Mouse (Mus musculus) heart, embryonic 14.5 days (tissue): ENCODE data around the gene Clp1. TPM values are rescaled to one million over a fixed set of nuclear protein-coding genes. Genes with fewer than 3 reads are reported as not detected.

Source experiments
- ATAC-seq: fragments of 200-750 bp; cut with Nextera tagmentation; 2 replicates; pipeline ENCODE4 v1.8.0; 2017; ENCODE audit warnings: low read depth, moderate TSS enrichment; ENCODE audit not compliant: insufficient number of reproducible peaks, insufficient read depth, low FRiP score
- H3K27ac ChIP-seq, 2 experiments: fragments of 200-500 bp in 1 of 2; fragments of 300-500 bp in 1 of 2; sonication (generic) in 1 of 2; replicated peaks in 1 of 2; 2 replicates each; pipeline ENCODE4 v1.5.1; 2012 to 2014; ENCODE audit warnings: low read depth in 2 of 2, low read length in 2 of 2, control low read depth in 1 of 2, mild to moderate bottlenecking in 1 of 2, mixed read lengths in 1 of 2; ENCODE audit not compliant: control insufficient read depth in 1 of 2, insufficient read depth in 1 of 2
- H3K27me3 ChIP-seq: fragments of 300-500 bp; sonication (generic); 2 replicates; pipeline ENCODE4 v1.6.1; 2014; ENCODE audit warnings: mild to moderate bottlenecking, low read length, control low read depth; ENCODE audit not compliant: control insufficient read depth, insufficient read depth
- H3K36me3 ChIP-seq: fragments of 300-500 bp; sonication (generic); 2 replicates; pipeline ENCODE4 v1.6.1; 2014; ENCODE audit warnings: mild to moderate bottlenecking, control low read depth, low read length, mixed read lengths; ENCODE audit not compliant: control insufficient read depth, insufficient read depth
- H3K4me1 ChIP-seq, 2 experiments: fragments of 200-500 bp in 1 of 2; fragments of 300-500 bp in 1 of 2; sonication (generic) in 1 of 2; 2 replicates each; pipeline ENCODE4 v1.6.1; 2012 to 2014; ENCODE audit warnings: low read length in 2 of 2, control low read depth in 1 of 2, mixed read lengths in 1 of 2; ENCODE audit not compliant: control insufficient read depth in 2 of 2, insufficient read depth in 2 of 2
- H3K4me2 ChIP-seq: fragments of 300-500 bp; sonication (generic); 2 replicates; pipeline ENCODE4 v1.6.1; 2014; ENCODE audit warnings: mild to moderate bottlenecking, low read length
- H3K4me3 ChIP-seq, 2 experiments: fragments of 200-500 bp in 1 of 2; fragments of 300-500 bp in 1 of 2; sonication (generic) in 1 of 2; 2 replicates each; pipeline ENCODE4 v1.5.1; 2012 to 2014; ENCODE audit warnings: low read length in 2 of 2, mild to moderate bottlenecking in 2 of 2, control low read depth in 1 of 2, low read depth in 1 of 2, moderate library complexity in 1 of 2; ENCODE audit not compliant: control insufficient read depth in 1 of 2, insufficient read depth in 1 of 2
- H3K9ac ChIP-seq: fragments of 300-500 bp; sonication (generic); 2 replicates; pipeline ENCODE4 v1.6.1; 2014; ENCODE audit warnings: mild to moderate bottlenecking, low read length
- H3K9me3 ChIP-seq: fragments of 300-500 bp; sonication (generic); 2 replicates; pipeline ENCODE4 v1.6.1; 2016; ENCODE audit warnings: low read length, control low read depth; ENCODE audit not compliant: control insufficient read depth
- WGBS: fragments of 180-500 bp; shearing (Covaris S2); extraction: QIAGEN DNeasy Blood & Tissue Kit; methylation state at CpG from one replicate; pipeline ENCODE4 v1.1.7; 2014; 5-methylcytosine and 5-hydroxymethylcytosine counted together
- polyA plus RNA-seq: library from polyadenylated mRNA; unstranded; fragments of >200 nt; fragmentation: Nextera tagmentation; extraction: Ambion mirVana; gene quantifications from 2 replicates; pipeline ENCODE4 v1.2.1, GENCODE M21; 2014

Gene Clp1
- polyA plus RNA-seq, 1 experiment from 2014 or later: 16.9 TPM

- Histone ChIP-seq H3K9me3 (no peaks in the 10 kb centered on the region), H3K36me3 (peaks cover 9% of the 10 kb centered on the region; the same call in 1 of the 2 replicates), H3K27me3 (no peaks in the 10 kb centered on the region), H3K27ac (peak overlapping the region; percentile 14 to 24; a peak in 2 of 4 replicates), H3K4me3 (peak overlapping the region; percentile 8 to 19; a peak in 2 of 4 replicates), H3K9ac (peak overlapping the region; percentile 51), H3K4me2 (peak overlapping the region; percentile 73), H3K4me1 (peaks cover 40 to 71% of the 10 kb centered on the region in 2 experiments)
- WGBS: 1% methylated on average over 12 of the region's 12 CpGs
- 0 out of 2 replicates have a peak, but pooled peaks have one; percentile 20 for ATAC-seq
These were observed 11.2 kb upstream of the Clp1 start for GRCm38 (mm10) chr2:84738271-84738911.

- 9% methylated on average over 8 of the region's 8 CpGs for WGBS
- Histone ChIP-seq H3K27ac (peak overlapping the region in 1 of 2 experiments; percentile 24; a peak in 3 of 4 replicates), H3K4me1 (peaks cover 40 to 71% of the 10 kb centered on the region in 2 experiments), H3K36me3 (peaks cover 9% of the 10 kb centered on the region; the same call in 1 of the 2 replicates), H3K4me3 (no peak overlapping the region), H3K4me2 (peak overlapping the region; percentile 73), H3K9me3 (no peaks in the 10 kb centered on the region), H3K9ac (no peak overlapping the region), H3K27me3 (no peaks in the 10 kb centered on the region)
- peak; percentile 13; the same call in 1 of the 2 replicates for ATAC-seq
These were observed 10.3 kb upstream of the Clp1 start for GRCm38 (mm10) chr2:84737451-84737925.

GRCm38 (mm10) chr2:84736312-84737161 lies 9.4 kb upstream of the Clp1 start:
- no peak for ATAC-seq
- peak overlapping the region; percentile 73 for H3K4me2 ChIP-seq
- H3K4me3 ChIP-seq: peak overlapping the region in 1 of 2 experiments; percentile 0; a peak in 1 of 4 replicates
- no peaks in the 10 kb centered on the region for H3K9me3 ChIP-seq
- H3K27me3 ChIP-seq: no peaks in the 10 kb centered on the region
- 9% methylated on average over 26 of the region's 27 CpGs for WGBS
- H3K9ac ChIP-seq: peak overlapping the region; percentile 28; the same call in 1 of the 2 replicates
- H3K4me1 ChIP-seq: peaks cover 34 to 63% of the 10 kb centered on the region in 2 experiments
- no peak overlapping the region for H3K27ac ChIP-seq
- peaks cover 7% of the 10 kb centered on the region; the same call in 1 of the 2 replicates for H3K36me3 ChIP-seq

DNA sequence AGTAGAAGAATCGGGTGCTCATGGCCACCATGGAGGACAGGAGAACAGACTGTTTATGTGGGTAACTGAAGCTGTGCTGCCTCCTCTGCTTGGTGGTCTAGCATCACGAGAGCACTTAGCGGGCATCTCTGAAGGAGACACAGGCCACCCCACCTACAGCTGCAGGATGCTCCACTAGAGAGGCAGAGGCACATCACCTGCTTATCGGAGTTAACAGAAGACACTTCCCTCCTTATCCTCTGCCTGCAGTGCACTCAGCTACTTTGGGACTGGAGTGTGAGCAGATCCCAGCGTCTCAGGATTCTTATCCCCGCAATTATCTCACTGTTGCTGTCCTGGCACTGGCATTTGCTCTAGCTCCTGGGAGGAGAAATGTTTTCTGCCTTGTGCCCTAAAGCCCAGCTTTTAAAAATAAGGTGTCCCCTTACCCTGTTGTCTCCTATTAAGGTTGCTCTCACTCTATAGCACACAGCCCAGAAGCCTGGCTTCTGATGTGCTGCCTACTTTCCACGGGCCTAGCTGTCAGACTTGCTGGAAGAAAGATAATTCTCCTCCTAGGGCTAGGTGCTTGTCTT lies 8.3 kb upstream of the Clp1 start:
- H3K9me3 ChIP-seq: no peaks in the 10 kb centered on the region
- H3K4me1 ChIP-seq: peaks cover 33 to 56% of the 10 kb centered on the region in 2 experiments
- no peak overlapping the region for H3K27ac ChIP-seq
- H3K27me3 ChIP-seq: no peaks in the 10 kb centered on the region
- no peak overlapping the region for H3K4me3 ChIP-seq
- H3K36me3 ChIP-seq: peaks cover 5% of the 10 kb centered on the region; the same call in 1 of the 2 replicates
- WGBS: 14% methylated on average over 7 of the region's 7 CpGs
- ATAC-seq: no peak
- peak overlapping the region; percentile 73 for H3K4me2 ChIP-seq
- no peak overlapping the region for H3K9ac ChIP-seq

GRCm38 (mm10) chr2:84734919-84735318 lies 7.8 kb upstream of the Clp1 start:
- WGBS: 3% methylated on average over 2 of the region's 2 CpGs
- H3K9me3 ChIP-seq: no peaks in the 10 kb centered on the region
- 0 out of 2 replicates have a peak, but pooled peaks cover under 1% of the 10 kb centered on the region for H3K36me3 ChIP-seq
- peaks cover 31 to 51% of the 10 kb centered on the region in 2 experiments for H3K4me1 ChIP-seq
- H3K27ac ChIP-seq: no peak overlapping the region
- H3K27me3 ChIP-seq: no peaks in the 10 kb centered on the region
- H3K9ac ChIP-seq: peak overlapping the region; percentile 69
- H3K4me3 ChIP-seq: peak overlapping the region; percentile 47 to 53
- H3K4me2 ChIP-seq: peak overlapping the region; percentile 73
- no peak for ATAC-seq

DNA sequence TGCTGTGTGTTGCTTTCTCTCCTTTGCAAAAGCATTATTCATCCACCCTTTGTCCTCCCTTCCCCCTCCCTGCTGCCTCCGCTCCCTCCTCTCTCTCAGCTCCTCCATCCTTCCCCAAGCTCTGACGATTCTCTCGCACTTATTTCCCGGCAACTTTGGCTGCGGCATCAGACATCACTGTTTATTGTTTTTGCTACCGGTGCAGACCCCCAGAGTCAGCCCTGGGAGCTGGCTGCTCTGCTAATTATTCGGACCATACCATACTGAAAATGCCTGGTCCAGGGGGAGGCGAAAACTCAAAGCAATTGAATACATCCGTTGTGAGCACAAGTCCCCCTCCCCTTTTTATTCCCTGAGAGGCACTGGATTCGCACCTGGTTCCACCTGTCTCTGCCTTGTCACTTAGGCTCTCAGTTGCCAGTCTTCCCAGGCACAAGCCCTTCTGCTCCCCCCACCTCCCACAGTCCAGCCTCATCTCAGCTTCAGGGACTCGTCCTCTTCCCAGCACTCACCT lies 7.3 kb upstream of the Clp1 start:
- WGBS: 2% methylated on average over 11 of the region's 11 CpGs
- no peaks in the 10 kb centered on the region for H3K27me3 ChIP-seq
- peak overlapping the region; percentile 69 for H3K9ac ChIP-seq
- H3K4me1 ChIP-seq: peaks cover 31 to 46% of the 10 kb centered on the region in 2 experiments
- peak overlapping the region; percentile 73 for H3K4me2 ChIP-seq
- no peak overlapping the region for H3K27ac ChIP-seq
- ATAC-seq: no peak
- peak overlapping the region; percentile 47 to 53 for H3K4me3 ChIP-seq
- H3K36me3 ChIP-seq: no peaks in the 10 kb centered on the region
- no peaks in the 10 kb centered on the region for H3K9me3 ChIP-seq
